Mouse (Mus musculus): ENCODE measurements around the gene Farsa. TPM values are rescaled to one million over a fixed set of nuclear protein-coding genes. Genes with fewer than 3 reads are reported as not detected.

The Farsa gene
- polyA plus RNA-seq, 1 experiment from 2014 or later = 83.1 TPM

DNA sequence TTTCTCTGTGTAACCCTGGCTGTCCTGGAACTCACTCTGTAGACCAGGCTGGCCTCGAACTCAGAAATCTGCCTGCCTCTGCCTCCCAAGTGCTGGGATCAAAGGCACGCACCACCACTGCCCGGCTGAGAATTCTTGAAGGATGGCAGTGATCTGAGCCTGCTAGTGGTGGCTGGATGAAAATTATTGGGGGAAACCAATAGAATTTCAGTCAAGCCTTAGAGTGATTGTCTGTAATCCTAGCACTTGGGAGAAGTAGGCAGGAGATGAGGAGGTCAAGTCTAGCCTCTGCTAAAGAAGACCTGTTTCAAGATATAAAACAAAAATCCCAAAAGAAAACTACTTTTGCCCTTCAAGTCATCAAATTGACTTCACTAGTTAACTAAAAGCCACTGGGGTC, 355 bp upstream of the Farsa start:
- peak overlapping the region; percentile 80 for H3K4me3 ChIP-seq (replicated peaks)
- H3K27me3 ChIP-seq (replicated peaks) = no peaks in the 10 kb centered on the region
- 84% methylated on average over 3 of the region's 3 CpGs for WGBS
- H3K4me2 ChIP-seq (replicated peaks) = no peak overlapping the region
- H3K9ac ChIP-seq = no peak overlapping the region
- peaks cover 15% of the 10 kb centered on the region; the same call in 1 of the 2 replicates for H3K36me3 ChIP-seq
- H3K27ac ChIP-seq = no peak overlapping the region
- no peaks in the 10 kb centered on the region for H3K9me3 ChIP-seq
- peaks cover 12% of the 10 kb centered on the region for H3K4me1 ChIP-seq (replicated peaks)
- peak; percentile 26 for ATAC-seq

DNA sequence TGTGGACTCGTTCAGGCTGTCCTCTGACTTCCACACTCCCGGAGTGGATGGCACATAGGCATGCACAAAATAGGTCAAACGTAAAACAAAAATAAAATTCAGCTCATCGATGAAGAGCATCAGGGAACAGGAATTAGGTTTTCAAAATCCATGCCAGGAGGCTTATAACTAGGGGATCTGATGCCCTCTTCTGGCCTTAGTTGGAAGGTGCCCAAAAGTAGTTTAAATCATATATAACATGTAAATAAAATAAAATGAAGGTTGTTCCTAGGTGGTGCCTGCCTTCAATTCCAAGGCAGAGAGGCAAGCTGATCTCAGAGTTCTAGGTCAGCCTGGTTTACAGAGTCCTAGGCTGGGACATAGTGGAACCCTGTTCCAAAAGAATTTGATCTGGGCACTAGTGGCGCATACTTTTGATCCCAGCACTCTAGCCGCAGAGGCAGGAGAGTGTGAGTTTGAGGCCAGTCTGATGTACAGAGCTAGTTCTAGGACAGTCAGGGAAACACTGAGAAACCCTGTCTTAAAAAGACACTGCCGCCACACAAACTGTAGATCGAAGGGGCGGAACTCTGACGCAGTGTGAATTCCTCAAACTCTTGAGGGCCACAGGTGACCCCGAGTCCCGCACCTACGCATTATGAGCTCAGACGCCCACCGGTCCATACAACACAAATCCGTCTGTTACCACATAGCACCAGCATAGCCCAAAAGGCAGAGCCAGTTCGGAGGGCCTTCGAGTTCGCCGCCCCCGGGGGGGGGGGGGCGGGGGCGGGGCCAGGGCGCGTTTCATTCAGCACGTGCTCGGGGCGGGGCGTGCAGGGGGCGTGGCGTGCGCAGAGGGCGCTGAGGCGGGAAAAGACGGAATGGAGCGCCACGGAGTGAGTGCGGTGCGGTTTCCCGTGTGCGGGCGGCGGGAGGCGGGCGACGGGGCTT, 14.9 kb downstream of the Farsa start, which contains the start of gene Syce2:
Syce2 (plus strand) TSS at position 736 of the 933 bp plus-strand sequence.
- H3K27me3 ChIP-seq (replicated peaks) = no peaks in the 10 kb centered on the region
- H3K4me2 ChIP-seq (replicated peaks) = peak within 1 kb of the TSS; percentile 99
- peak; percentile 86 for ATAC-seq
- no peak within 1 kb of the TSS for H3K27ac ChIP-seq
- peak within 1 kb of the TSS; percentile 48 for H3K4me3 ChIP-seq (replicated peaks)
- peaks cover 16% of the 10 kb centered on the region for H3K36me3 ChIP-seq
- H3K9me3 ChIP-seq = no peaks in the 10 kb centered on the region
- peak within 1 kb of the TSS; percentile 52 for H3K9ac ChIP-seq
- 11% methylated on average over 46 of the region's 46 CpGs for WGBS
- H3K4me1 ChIP-seq (replicated peaks) = peaks cover 14% of the 10 kb centered on the region

DNA sequence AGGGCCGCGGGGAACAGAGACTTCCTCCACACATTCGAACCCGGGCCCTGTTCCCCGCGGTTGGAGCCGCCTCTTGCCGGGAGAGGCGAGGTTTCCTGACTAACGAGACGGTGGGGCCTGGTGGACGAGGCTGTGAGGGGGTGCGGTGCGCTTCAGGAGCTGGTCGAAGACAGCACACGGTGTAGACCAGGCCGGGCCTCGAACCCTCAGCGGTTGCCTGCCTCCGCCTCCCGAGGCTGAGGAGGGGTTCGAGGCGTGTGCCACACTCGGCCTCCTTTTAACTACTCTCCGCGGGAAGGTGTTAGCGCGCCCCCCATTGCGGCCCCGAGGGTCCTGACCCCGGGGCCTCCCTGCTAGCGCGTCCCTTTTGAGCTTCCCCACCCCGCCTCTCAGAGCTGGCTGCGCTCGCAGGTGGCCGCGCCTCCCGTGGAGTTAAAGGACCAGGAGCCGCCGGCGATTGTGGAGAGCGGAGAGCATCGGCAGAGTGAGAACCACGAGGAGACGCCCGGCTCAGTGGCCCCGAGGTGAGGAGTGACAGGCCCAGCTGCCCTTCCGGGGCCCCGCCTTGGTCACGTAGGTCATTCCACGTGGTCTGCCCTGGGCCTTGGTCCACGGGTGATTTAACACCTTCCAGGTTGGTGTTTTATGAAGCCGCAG, 15.6 kb downstream of the Farsa start:
- Histone ChIP-seq H3K9me3 (no peaks in the 10 kb centered on the region), H3K4me3 (replicated peaks) (peak overlapping the region; percentile 48), H3K4me2 (replicated peaks) (peak overlapping the region; percentile 99), H3K36me3 (peaks cover 16% of the 10 kb centered on the region), H3K4me1 (replicated peaks) (peaks cover 14% of the 10 kb centered on the region), H3K27ac (no peak overlapping the region), H3K27me3 (replicated peaks) (no peaks in the 10 kb centered on the region), H3K9ac (peak overlapping the region; percentile 52)
- 2% methylated on average over 54 of the region's 54 CpGs for WGBS
- ATAC-seq = peak; percentile 68

DNA sequence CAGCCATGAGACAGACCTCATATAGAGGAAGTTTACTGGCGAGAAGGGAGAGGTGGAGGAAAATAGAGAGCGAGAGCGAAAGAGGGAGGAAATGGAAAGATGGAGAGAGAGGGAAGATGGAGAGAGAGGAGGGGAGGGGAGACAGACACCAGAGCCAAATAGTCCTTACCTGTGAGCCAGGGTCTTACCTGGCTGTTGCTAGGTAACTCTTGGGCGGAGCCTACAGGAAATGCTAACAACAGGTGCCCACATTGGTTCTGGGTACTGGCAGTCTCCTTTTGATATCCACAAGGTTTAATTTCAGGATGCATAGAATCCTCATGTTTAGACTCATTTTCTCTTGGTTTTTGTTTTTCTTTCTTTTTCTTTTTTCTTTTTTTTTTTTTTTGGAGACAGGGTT, 16.2 kb downstream of the Farsa start:
- 73% methylated on average over 4 of the region's 4 CpGs for WGBS
- Histone ChIP-seq H3K27ac (no peak overlapping the region), H3K4me3 (replicated peaks) (peak overlapping the region; percentile 48), H3K36me3 (peaks cover 10% of the 10 kb centered on the region; the same call in 1 of the 2 replicates), H3K9me3 (no peaks in the 10 kb centered on the region), H3K27me3 (replicated peaks) (no peaks in the 10 kb centered on the region), H3K4me2 (replicated peaks) (peak overlapping the region; percentile 99), H3K9ac (peak overlapping the region; percentile 52; the same call in 1 of the 2 replicates), H3K4me1 (replicated peaks) (peaks cover 14% of the 10 kb centered on the region)
- no peak for ATAC-seq

DNA sequence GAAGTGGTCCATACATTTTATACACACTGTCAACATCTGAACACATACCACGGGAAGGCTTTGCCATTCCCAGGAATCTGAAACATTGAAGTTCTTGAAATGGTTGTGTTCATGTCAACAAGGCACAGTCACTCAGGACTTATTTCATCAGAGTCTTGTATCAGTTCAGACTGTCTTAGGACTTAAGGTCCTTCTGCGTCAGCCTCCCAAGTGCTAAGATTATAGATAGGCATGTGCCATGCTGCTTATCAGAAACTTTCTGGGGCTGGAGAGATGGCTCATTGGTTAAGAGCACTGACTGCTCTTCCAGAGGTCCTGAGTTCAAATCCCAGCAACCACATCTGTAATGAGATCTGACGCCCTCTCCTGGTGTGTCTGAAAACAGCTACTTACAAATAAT, 17.6 kb downstream of the Farsa start:
- 82% methylated on average over 3 of the region's 3 CpGs for WGBS

DNA sequence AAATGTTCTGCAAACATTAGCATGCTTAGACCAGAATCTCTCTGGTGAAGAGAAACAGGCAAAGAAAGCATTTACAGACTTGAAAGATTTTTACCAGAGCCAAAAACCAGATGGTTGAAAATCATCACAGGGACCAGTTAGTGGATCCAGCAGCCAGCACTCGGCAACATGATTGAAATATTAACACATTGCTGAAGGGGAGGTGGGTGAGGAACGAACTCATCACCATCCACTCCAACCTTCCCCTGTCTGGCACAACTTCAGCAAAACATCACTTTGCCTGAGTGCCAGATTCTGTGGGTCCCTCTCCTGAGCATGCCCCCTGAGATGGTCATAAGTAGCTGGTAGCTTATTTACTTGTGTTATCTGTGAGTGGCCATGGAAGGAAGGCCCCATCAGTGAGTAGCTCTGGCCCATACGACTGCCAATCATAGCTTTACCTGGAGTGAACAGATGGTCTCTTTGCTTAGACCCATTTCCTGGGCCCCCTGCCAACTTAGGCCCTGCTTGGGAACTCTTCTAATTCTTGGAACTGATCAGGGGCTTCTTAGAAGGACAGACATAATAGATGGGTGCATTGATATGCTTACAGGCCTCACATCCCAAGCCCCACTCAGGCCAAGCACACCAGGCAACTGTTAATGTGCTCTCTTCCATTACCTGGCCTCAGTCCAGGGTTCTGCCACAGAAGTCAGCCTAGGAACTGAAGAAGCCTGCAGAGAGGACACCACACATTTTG, 20.7 kb downstream of the Farsa start:
- no peaks in the 10 kb centered on the region for H3K27me3 ChIP-seq (replicated peaks)
- H3K9ac ChIP-seq = no peak overlapping the region
- no peaks in the 10 kb centered on the region for H3K9me3 ChIP-seq
- peaks cover 6% of the 10 kb centered on the region for H3K4me1 ChIP-seq (replicated peaks)
- no peak overlapping the region for H3K4me2 ChIP-seq (replicated peaks)
- ATAC-seq = no peak
- WGBS = 75% methylated on average over 3 of the region's 3 CpGs
- H3K27ac ChIP-seq = no peak overlapping the region
- H3K4me3 ChIP-seq (replicated peaks) = no peak overlapping the region
- H3K36me3 ChIP-seq = no peaks in the 10 kb centered on the region

More for the DNA sequence above, 17.6 kb downstream of the Farsa start:
- Histone ChIP-seq H3K4me2 (replicated peaks) (no peak overlapping the region), H3K36me3 (no peaks in the 10 kb centered on the region), H3K27ac (no peak overlapping the region), H3K4me1 (replicated peaks) (peaks cover 14% of the 10 kb centered on the region), H3K9me3 (no peaks in the 10 kb centered on the region), H3K9ac (no peak overlapping the region), H3K4me3 (replicated peaks) (no peak overlapping the region), H3K27me3 (replicated peaks) (no peaks in the 10 kb centered on the region)
- ATAC-seq = no peak

DNA sequence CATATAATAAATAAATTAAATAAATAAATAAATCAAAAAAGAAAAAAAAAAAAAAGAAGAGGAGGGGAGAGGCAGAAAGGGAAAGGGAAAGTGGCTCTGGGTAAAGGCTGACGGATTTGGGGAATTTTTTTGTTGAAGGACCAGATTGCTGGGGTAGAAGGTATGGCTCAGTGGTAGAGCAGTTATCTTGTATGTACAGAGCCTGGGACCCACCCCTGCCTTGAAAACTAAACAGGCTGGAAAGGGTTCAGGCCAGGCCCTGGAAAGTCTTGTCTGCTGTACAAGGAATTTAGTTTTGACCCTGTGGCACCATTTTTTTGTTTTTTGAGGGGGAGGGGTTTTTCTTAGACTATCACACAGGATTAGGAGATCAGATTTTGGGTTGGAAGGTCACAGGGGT, 22.1 kb downstream of the Farsa start:
- H3K4me1 ChIP-seq (replicated peaks) = no peaks in the 10 kb centered on the region
- 79% methylated on average over 1 of the region's 1 CpGs for WGBS
- no peak for ATAC-seq
- H3K27me3 ChIP-seq (replicated peaks) = no peaks in the 10 kb centered on the region
- H3K4me2 ChIP-seq (replicated peaks) = no peak overlapping the region
- no peak overlapping the region for H3K27ac ChIP-seq
- H3K4me3 ChIP-seq (replicated peaks) = no peak overlapping the region
- H3K9me3 ChIP-seq = no peaks in the 10 kb centered on the region
- no peak overlapping the region for H3K9ac ChIP-seq
- H3K36me3 ChIP-seq = no peaks in the 10 kb centered on the region

DNA sequence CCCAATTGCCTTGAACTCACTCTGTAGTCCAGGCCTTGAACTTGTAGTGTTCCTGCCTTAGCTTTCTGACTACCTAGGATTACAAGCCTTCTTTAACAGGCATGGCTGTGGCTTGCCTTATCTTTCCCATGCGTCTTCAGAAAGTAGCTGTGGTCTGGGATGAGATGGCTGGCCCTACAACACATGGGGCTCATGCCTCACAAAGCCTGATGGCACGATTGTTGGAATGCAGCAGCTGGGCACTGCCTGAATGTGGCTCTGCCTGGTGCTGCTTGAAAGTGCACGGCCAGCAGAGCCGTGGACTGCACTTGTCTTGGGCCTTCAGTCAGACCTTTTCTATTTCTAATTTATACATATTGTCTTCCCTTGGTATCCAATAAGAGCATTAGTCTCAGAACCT, 27.9 kb downstream of the Farsa start:
- H3K27ac ChIP-seq = no peak overlapping the region
- H3K36me3 ChIP-seq = peaks cover 4% of the 10 kb centered on the region; the same call in 1 of the 2 replicates
- no peak overlapping the region for H3K9ac ChIP-seq
- H3K4me2 ChIP-seq (replicated peaks) = no peak overlapping the region
- H3K4me1 ChIP-seq (replicated peaks) = no peaks in the 10 kb centered on the region
- H3K27me3 ChIP-seq (replicated peaks) = no peaks in the 10 kb centered on the region
- no peak for ATAC-seq
- H3K4me3 ChIP-seq (replicated peaks) = no peak overlapping the region
- H3K9me3 ChIP-seq = no peaks in the 10 kb centered on the region
- 86% methylated on average over 4 of the region's 4 CpGs for WGBS

DNA sequence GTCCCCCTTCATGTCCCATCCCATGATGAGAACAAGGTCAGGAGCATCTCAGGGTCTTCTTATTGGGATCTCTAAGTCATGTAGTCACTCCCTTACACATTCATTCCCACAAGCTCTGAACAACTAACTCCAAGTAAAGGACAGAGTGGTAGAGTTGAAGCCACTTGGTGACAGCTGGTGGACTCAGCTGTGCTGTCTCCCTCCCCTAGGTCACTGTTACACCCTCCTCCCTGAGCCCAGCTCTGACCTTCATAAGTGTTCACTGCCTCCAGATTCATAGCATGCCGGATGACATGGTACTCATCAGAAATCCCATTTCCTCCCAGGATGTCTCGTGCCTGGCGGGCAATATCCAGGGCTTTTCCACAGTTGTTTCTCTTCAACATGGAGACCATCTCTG, 31.5 kb downstream of the Farsa start:
- ATAC-seq = no peak
- no peaks in the 10 kb centered on the region for H3K9me3 ChIP-seq
- 0 out of 2 replicates have a peak, but pooled peaks cover 9% of the 10 kb centered on the region for H3K4me1 ChIP-seq (replicated peaks)
- H3K4me3 ChIP-seq (replicated peaks) = no peak overlapping the region
- H3K27me3 ChIP-seq (replicated peaks) = no peaks in the 10 kb centered on the region
- WGBS = 90% methylated on average over 3 of the region's 3 CpGs
- H3K4me2 ChIP-seq (replicated peaks) = no peak overlapping the region
- H3K9ac ChIP-seq = no peak overlapping the region
- H3K27ac ChIP-seq = no peak overlapping the region
- H3K36me3 ChIP-seq = peaks cover 4% of the 10 kb centered on the region; the same call in 1 of the 2 replicates

DNA sequence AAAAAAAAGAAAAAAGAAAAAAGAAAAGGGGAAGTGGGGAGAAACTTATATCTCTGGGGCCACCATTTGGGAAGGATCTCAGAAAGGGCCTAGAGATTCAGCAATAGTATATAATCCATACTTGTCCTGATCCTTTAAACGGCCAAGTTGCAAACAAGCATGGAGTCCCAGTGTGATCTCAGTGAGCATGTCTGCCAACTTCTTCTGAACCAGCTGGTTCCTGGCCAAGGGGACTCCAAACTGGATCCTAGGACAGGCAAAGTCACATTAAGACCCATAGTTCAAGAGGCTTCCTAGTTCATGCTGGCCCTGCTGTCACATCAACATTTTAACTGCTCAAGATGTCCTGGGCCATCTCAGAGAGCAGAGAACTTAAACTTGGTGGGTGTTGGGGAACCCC, 32.4 kb downstream of the Farsa start:
- ATAC-seq = no peak
- WGBS = 96% methylated on average over 1 of the region's 1 CpGs
- H3K27me3 ChIP-seq (replicated peaks) = no peaks in the 10 kb centered on the region
- H3K4me3 ChIP-seq (replicated peaks) = no peak overlapping the region
- H3K9me3 ChIP-seq = no peaks in the 10 kb centered on the region
- no peak overlapping the region for H3K27ac ChIP-seq
- H3K4me2 ChIP-seq (replicated peaks) = no peak overlapping the region
- H3K9ac ChIP-seq = no peak overlapping the region
- peaks cover 4% of the 10 kb centered on the region; the same call in 1 of the 2 replicates for H3K36me3 ChIP-seq
- 0 out of 2 replicates have a peak, but pooled peaks cover 9% of the 10 kb centered on the region for H3K4me1 ChIP-seq (replicated peaks)

DNA sequence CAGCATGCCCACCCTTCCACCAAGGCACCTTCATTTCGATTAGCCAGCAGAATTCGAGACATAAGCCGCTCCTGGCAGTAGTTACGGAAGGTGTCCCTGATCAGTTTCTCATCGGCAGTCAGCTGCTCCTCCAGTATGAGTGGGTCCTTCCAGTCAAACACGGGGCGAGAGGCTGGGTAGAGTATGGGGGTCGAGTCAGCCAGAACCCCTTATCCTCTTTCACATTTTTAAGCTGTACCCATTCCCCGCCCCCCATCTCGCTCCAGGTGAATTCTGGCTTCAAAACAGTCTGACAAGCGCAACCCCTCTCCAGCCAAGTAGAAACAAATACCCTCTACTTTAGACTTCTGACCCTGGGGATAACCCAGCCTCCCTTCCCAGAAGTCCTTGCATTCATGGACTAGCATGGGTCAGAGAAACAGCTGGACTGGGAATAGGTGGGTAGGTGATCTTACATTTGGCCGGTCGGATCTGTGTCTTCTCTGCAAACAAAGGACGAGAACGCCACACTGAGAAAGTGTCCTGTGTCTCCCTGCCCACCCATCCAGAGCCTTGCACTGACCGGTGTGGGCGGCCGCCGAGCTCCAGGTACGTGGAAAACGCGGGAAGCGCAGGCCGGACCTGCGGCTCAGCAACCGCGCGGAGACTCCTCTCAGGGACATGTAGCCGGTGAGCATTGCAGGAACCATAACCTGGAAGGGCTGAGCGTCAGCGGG, 36.4 kb downstream of the Farsa start:
- Histone ChIP-seq H3K27me3 (replicated peaks) (no peaks in the 10 kb centered on the region), H3K4me1 (replicated peaks) (0 out of 2 replicates have a peak, but pooled peaks cover 9% of the 10 kb centered on the region), H3K4me2 (replicated peaks) (peak overlapping the region; percentile 81), H3K27ac (no peak overlapping the region; the same call in 1 of the 2 replicates), H3K9ac (peak overlapping the region; percentile 79), H3K36me3 (no peaks in the 10 kb centered on the region; the same call in 1 of the 2 replicates), H3K4me3 (replicated peaks) (peak overlapping the region; percentile 78), H3K9me3 (no peaks in the 10 kb centered on the region)
- WGBS = 10% methylated on average over 31 of the region's 31 CpGs
- peak; percentile 73 for ATAC-seq
